10 mouse cellular contexts compared by ENCODE assay signal in genomic region chr9:37359331-37360220, GRCm38 (mm10). TPM values are rescaled to one million over a fixed set of nuclear protein-coding genes. Genes with fewer than 3 reads are reported as not detected.
DNase-seq lines count a peak whose midpoint lies in the region; ATAC-seq and TF ChIP-seq lines count a peak whose summit lies in the region.
"Had no signal": no experiment of that assay in that cellular context is flagged by ENCODE, and none has a peak within 500 bp of the region (broad histone marks: within the 10 kb centered on the region; RNA-seq: fewer than 3 reads in every experiment).

No protein-coding gene starts in this region.

- no peak overlapping the region for H3K4me2 ChIP-seq in intestine, embryonic 14.5 days (ENCODE audit: low read length)
- no peak overlapping the region for H3K4me2 ChIP-seq in intestine, postnatal 0 days (replicated peaks; ENCODE audit: low read depth)
- peak overlapping the region; percentile 22 for H3K4me2 ChIP-seq in forebrain, embryonic 13.5 days
- H3K4me2 ChIP-seq in kidney, postnatal 0 days (ENCODE audit: low read length): no peak overlapping the region
- H3K4me2 ChIP-seq in lung, embryonic 14.5 days: 0 out of 2 replicates have a peak overlapping the region, but pooled peaks have one; percentile 25
- H3K4me2 ChIP-seq in liver, postnatal 0 days (ENCODE audit: low read depth, low read length): no peak overlapping the region

- no peaks in the 10 kb centered on the region for H3K9me3 ChIP-seq in intestine, embryonic 14.5 days (ENCODE audit: control insufficient read depth, low read length)
- no peaks in the 10 kb centered on the region for H3K9me3 ChIP-seq in intestine, postnatal 0 days (ENCODE audit: control insufficient read depth)
- no peaks in the 10 kb centered on the region for H3K9me3 ChIP-seq in forebrain, embryonic 13.5 days (replicated peaks)
- no peaks in the 10 kb centered on the region for H3K9me3 ChIP-seq in kidney, postnatal 0 days (replicated peaks; ENCODE audit: low read length)
- H3K9me3 ChIP-seq in lung, embryonic 14.5 days (ENCODE audit: low read depth, low read length): no peaks in the 10 kb centered on the region
- H3K9me3 ChIP-seq in liver, postnatal 0 days (ENCODE audit: low read length): no peaks in the 10 kb centered on the region
- H3K9me3 ChIP-seq: G1E had no signal

- no peak for DNase-seq in intestine, embryonic 14.5 days (ENCODE audit: low spot score)
- DNase-seq in kidney, postnatal 0 days (ENCODE audit: low spot score): peak; percentile 85
- peak; percentile 77 for DNase-seq in lung, embryonic 14.5 days
- DNase-seq in retina, embryonic 14.5 days (ENCODE audit: low spot score): peak; percentile 62
- DNase-seq in urinary bladder, adult 18-20 months (ENCODE audit: low spot score in 2 of 2): no peak
- no peak for DNase-seq in liver, postnatal 0 days

- 0 out of 2 replicates have a peak, but pooled peaks have one; percentile 15 for ATAC-seq in intestine, embryonic 14.5 days (replicated peaks; ENCODE audit: low FRiP score, low TSS enrichment, low read depth)
- no peak for ATAC-seq in intestine, postnatal 0 days
- ATAC-seq in forebrain, embryonic 13.5 days: peak; percentile 84
- ATAC-seq in kidney, postnatal 0 days (replicated peaks; ENCODE audit: low FRiP score, low read depth): peak; percentile 66; the same call in 1 of the 2 replicates
- peak; percentile 84 for ATAC-seq in lung, embryonic 14.5 days (ENCODE audit: insufficient read depth)
- ATAC-seq in liver, postnatal 0 days: no peak

- H3K4me3 ChIP-seq in intestine, embryonic 14.5 days (ENCODE audit: low read depth, low read length): no peak overlapping the region
- no peak overlapping the region for H3K4me3 ChIP-seq in intestine, postnatal 0 days (ENCODE audit: low read depth, low read length)
- H3K4me3 ChIP-seq in forebrain, embryonic 13.5 days: no peak overlapping the region
- H3K4me3 ChIP-seq in kidney, postnatal 0 days (replicated peaks; ENCODE audit: low read depth, low read length): no peak overlapping the region
- H3K4me3 ChIP-seq in lung, embryonic 14.5 days (ENCODE audit: low read depth, low read length): no peak overlapping the region
- H3K4me3 ChIP-seq in liver, postnatal 0 days (ENCODE audit: low read depth, low read length): no peak overlapping the region

- 0 out of 2 replicates have a peak overlapping the region, but pooled peaks have one; percentile 30 for H3K27ac ChIP-seq in intestine, embryonic 14.5 days (ENCODE audit: low read depth)
- H3K27ac ChIP-seq in intestine, postnatal 0 days (ENCODE audit: low read depth, low read length): no peak overlapping the region
- peak overlapping the region; percentile 88 for H3K27ac ChIP-seq in forebrain, embryonic 13.5 days
- H3K27ac ChIP-seq in kidney, postnatal 0 days: peak overlapping the region; percentile 60
- peak overlapping the region; percentile 48 for H3K27ac ChIP-seq in lung, embryonic 14.5 days (ENCODE audit: low read depth)
- no peak overlapping the region for H3K27ac ChIP-seq in liver, postnatal 0 days (ENCODE audit: low read depth)

- TF ChIP-seq CTCF in intestine, postnatal 0 days (IDR thresholded peaks at IDR 0.05; ENCODE audit: low read depth): no peak
- no peak for TF ChIP-seq CTCF in kidney, postnatal 0 days (IDR thresholded peaks at IDR 0.05; ENCODE audit: low read depth)
- TF ChIP-seq CTCF in lung, embryonic 14.5 days (IDR thresholded peaks at IDR 0.05; ENCODE audit: low read depth): no peak
- no peak for TF ChIP-seq CTCF in liver, postnatal 0 days (IDR thresholded peaks at IDR 0.05; ENCODE audit: low read depth)

- TF ChIP-seq EP300 in liver, postnatal 0 days (IDR thresholded peaks at IDR 0.05; ENCODE audit: low read depth): no peak

- H3K4me1 ChIP-seq in intestine, embryonic 14.5 days (replicated peaks; ENCODE audit: control insufficient read depth, insufficient read depth, low read length): peaks cover 7% of the 10 kb centered on the region
- no peaks in the 10 kb centered on the region for H3K4me1 ChIP-seq in intestine, postnatal 0 days (replicated peaks; ENCODE audit: control insufficient read depth, insufficient read depth, low read length)
- peaks cover 27% of the 10 kb centered on the region for H3K4me1 ChIP-seq in forebrain, embryonic 13.5 days
- H3K4me1 ChIP-seq in kidney, postnatal 0 days (replicated peaks; ENCODE audit: insufficient read depth, low read length): 0 out of 2 replicates have a peak, but pooled peaks cover 8% of the 10 kb centered on the region
- H3K4me1 ChIP-seq in lung, embryonic 14.5 days (ENCODE audit: insufficient read depth): peaks cover 7% of the 10 kb centered on the region; the same call in 1 of the 2 replicates
- 0 out of 2 replicates have a peak, but pooled peaks cover 5% of the 10 kb centered on the region for H3K4me1 ChIP-seq in liver, postnatal 0 days (ENCODE audit: insufficient read depth)

- no peaks in the 10 kb centered on the region for H3K36me3 ChIP-seq in intestine, embryonic 14.5 days (ENCODE audit: control insufficient read depth, insufficient read depth, low read length)
- no peaks in the 10 kb centered on the region for H3K36me3 ChIP-seq in intestine, postnatal 0 days (ENCODE audit: control insufficient read depth, insufficient read depth)
- no peaks in the 10 kb centered on the region for H3K36me3 ChIP-seq in forebrain, embryonic 13.5 days (ENCODE audit: poor library complexity, severe bottlenecking)
- no peaks in the 10 kb centered on the region for H3K36me3 ChIP-seq in kidney, postnatal 0 days (ENCODE audit: insufficient read depth, low read length)
- no peaks in the 10 kb centered on the region for H3K36me3 ChIP-seq in lung, embryonic 14.5 days (ENCODE audit: insufficient read depth)
- H3K36me3 ChIP-seq in liver, postnatal 0 days (replicated peaks; ENCODE audit: insufficient read depth, low read length): no peaks in the 10 kb centered on the region
- H3K36me3 ChIP-seq: G1E had no signal

- 51% methylated on average over 6 of the region's 6 CpGs for WGBS in intestine, embryonic 14.5 days
- 50% methylated on average over 6 of the region's 6 CpGs for WGBS in intestine, postnatal 0 days
- 5% methylated on average over 6 of the region's 6 CpGs for WGBS in forebrain, embryonic 13.5 days
- 56% methylated on average over 6 of the region's 6 CpGs for WGBS in kidney, postnatal 0 days
- WGBS in lung, embryonic 14.5 days: 48% methylated on average over 6 of the region's 6 CpGs
- WGBS in liver, postnatal 0 days (ENCODE audit: insufficient replicate concordance): 60% methylated on average over 6 of the region's 6 CpGs

- H3K27me3 ChIP-seq in intestine, embryonic 14.5 days (replicated peaks; ENCODE audit: control insufficient read depth, insufficient read depth, low read length): no peaks in the 10 kb centered on the region
- H3K27me3 ChIP-seq in intestine, postnatal 0 days (replicated peaks; ENCODE audit: control insufficient read depth, insufficient read depth, low read length): no peaks in the 10 kb centered on the region
- no peaks in the 10 kb centered on the region for H3K27me3 ChIP-seq in forebrain, embryonic 13.5 days
- H3K27me3 ChIP-seq in kidney, postnatal 0 days (ENCODE audit: insufficient read depth, low read length): no peaks in the 10 kb centered on the region
- no peaks in the 10 kb centered on the region for H3K27me3 ChIP-seq in lung, embryonic 14.5 days (ENCODE audit: insufficient read depth, low read length)
- H3K27me3 ChIP-seq in liver, postnatal 0 days (ENCODE audit: insufficient read depth, low read length): no peaks in the 10 kb centered on the region

- no peak overlapping the region for H3K9ac ChIP-seq in intestine, embryonic 14.5 days (ENCODE audit: low read length)
- no peak overlapping the region for H3K9ac ChIP-seq in intestine, postnatal 0 days (ENCODE audit: low read depth, low read length)
- no peak overlapping the region for H3K9ac ChIP-seq in forebrain, embryonic 13.5 days
- H3K9ac ChIP-seq in kidney, postnatal 0 days (ENCODE audit: low read depth, low read length): no peak overlapping the region
- H3K9ac ChIP-seq in lung, embryonic 14.5 days: no peak overlapping the region
- H3K9ac ChIP-seq in liver, postnatal 0 days (replicated peaks): no peak overlapping the region

RNA-seq across cellular contexts. Expression of gene Hepacam, which starts 7.6 kb away (rescaled TPM):
- not detected in 2 replicates for polyA plus RNA-seq in intestine, embryonic 14.5 days (2014; fragmentation: Nextera tagmentation; extraction: Ambion mirVana)
- polyA plus RNA-seq in intestine, postnatal 0 days (2015; fragmentation: Nextera tagmentation; extraction: Ambion mirVana): 0.18 and 0.38 TPM in 2 replicates
- 0.44 and 0.49 TPM in 2 replicates for polyA plus RNA-seq in forebrain, embryonic 13.5 days (2015; fragmentation: Nextera tagmentation; extraction: Ambion mirVana)
- polyA plus RNA-seq in kidney, postnatal 0 days (2015; fragmentation: Nextera tagmentation; extraction: Ambion mirVana): 0.09 and 0.16 TPM in 2 replicates
- polyA plus RNA-seq in lung, embryonic 14.5 days (2014; fragmentation: Nextera tagmentation; extraction: Ambion mirVana): 0.07 TPM in 1 of 2 replicates, not detected in the other
- not detected in 2 replicates for polyA plus RNA-seq in liver, postnatal 0 days (2015; fragmentation: Nextera tagmentation; extraction: Ambion mirVana)
- polyA plus RNA-seq: G1E; heart, embryonic 14.5 days had no signal

RNA-seq across cellular contexts. Expression of gene Ccdc15, which starts 11.3 kb away (rescaled TPM):
- 6.4 and 6.7 TPM in 2 replicates for polyA plus RNA-seq in intestine, embryonic 14.5 days (2014; fragmentation: Nextera tagmentation; extraction: Ambion mirVana)
- 1.8 and 1.9 TPM in 2 replicates for polyA plus RNA-seq in intestine, postnatal 0 days (2015; fragmentation: Nextera tagmentation; extraction: Ambion mirVana)
- 9.5 and 12.6 TPM in 2 replicates for polyA plus RNA-seq in forebrain, embryonic 13.5 days (2015; fragmentation: Nextera tagmentation; extraction: Ambion mirVana)
- 4.8 TPM in 2 replicates for polyA plus RNA-seq in kidney, postnatal 0 days (2015; fragmentation: Nextera tagmentation; extraction: Ambion mirVana)
- polyA plus RNA-seq in lung, embryonic 14.5 days (2014; fragmentation: Nextera tagmentation; extraction: Ambion mirVana): 7.9 and 8.8 TPM in 2 replicates
- 2.6 and 2.7 TPM in 2 replicates for polyA plus RNA-seq in liver, postnatal 0 days (2015; fragmentation: Nextera tagmentation; extraction: Ambion mirVana)

RNA-seq across cellular contexts. Expression of gene Robo4, which starts 42.1 kb away (rescaled TPM):
- polyA plus RNA-seq in intestine, embryonic 14.5 days (2014; fragmentation: Nextera tagmentation; extraction: Ambion mirVana): 9.8 and 12.8 TPM in 2 replicates
- 6.6 and 7.1 TPM in 2 replicates for polyA plus RNA-seq in intestine, postnatal 0 days (2015; fragmentation: Nextera tagmentation; extraction: Ambion mirVana)
- 3.1 and 4.2 TPM in 2 replicates for polyA plus RNA-seq in forebrain, embryonic 13.5 days (2015; fragmentation: Nextera tagmentation; extraction: Ambion mirVana)
- 17.5 and 19.4 TPM in 2 replicates for polyA plus RNA-seq in kidney, postnatal 0 days (2015; fragmentation: Nextera tagmentation; extraction: Ambion mirVana)
- polyA plus RNA-seq in lung, embryonic 14.5 days (2014; fragmentation: Nextera tagmentation; extraction: Ambion mirVana): 22.8 and 25.8 TPM in 2 replicates
- polyA plus RNA-seq in liver, postnatal 0 days (2015; fragmentation: Nextera tagmentation; extraction: Ambion mirVana): 2.5 and 3.5 TPM in 2 replicates
- polyA plus RNA-seq: G1E had no signal

Comparison
In these comparisons a context has a peak if more than half of its experiments do, and no peak if none do; other contexts are left out.
1. ATAC-seq: peak in intestine, embryonic 14.5 days (single experiment), forebrain, embryonic 13.5 days (single experiment), kidney, postnatal 0 days (single experiment) and lung, embryonic 14.5 days (single experiment); none in intestine, postnatal 0 days (single experiment) and liver, postnatal 0 days (single experiment).
2. H3K27ac ChIP-seq: peak in intestine, embryonic 14.5 days (single experiment), forebrain, embryonic 13.5 days (single experiment), kidney, postnatal 0 days (single experiment) and lung, embryonic 14.5 days (single experiment); none in intestine, postnatal 0 days (single experiment) and liver, postnatal 0 days (single experiment).
3. DNase-seq: peak in kidney, postnatal 0 days (single experiment), lung, embryonic 14.5 days (single experiment) and retina, embryonic 14.5 days (single experiment); none in intestine, embryonic 14.5 days (single experiment), urinary bladder, adult 18-20 months (0 of 2) and liver, postnatal 0 days (single experiment).
4. H3K4me2 ChIP-seq: peak in forebrain, embryonic 13.5 days (single experiment) and lung, embryonic 14.5 days (single experiment); none in intestine, embryonic 14.5 days (single experiment), intestine, postnatal 0 days (single experiment), kidney, postnatal 0 days (single experiment) and liver, postnatal 0 days (single experiment).